Mouse (Mus musculus) cerebellum, postnatal 10 days (tissue): Measurements from ENCODE around the gene Ifit2.

Source experiments
- DNase-seq, 2 experiments: peaks; one replicate each; pipeline ENCODE4 v3.0.0; 2021; ENCODE audit warnings: mixed read lengths in 2 of 2

Ifit2 gene

DNA sequence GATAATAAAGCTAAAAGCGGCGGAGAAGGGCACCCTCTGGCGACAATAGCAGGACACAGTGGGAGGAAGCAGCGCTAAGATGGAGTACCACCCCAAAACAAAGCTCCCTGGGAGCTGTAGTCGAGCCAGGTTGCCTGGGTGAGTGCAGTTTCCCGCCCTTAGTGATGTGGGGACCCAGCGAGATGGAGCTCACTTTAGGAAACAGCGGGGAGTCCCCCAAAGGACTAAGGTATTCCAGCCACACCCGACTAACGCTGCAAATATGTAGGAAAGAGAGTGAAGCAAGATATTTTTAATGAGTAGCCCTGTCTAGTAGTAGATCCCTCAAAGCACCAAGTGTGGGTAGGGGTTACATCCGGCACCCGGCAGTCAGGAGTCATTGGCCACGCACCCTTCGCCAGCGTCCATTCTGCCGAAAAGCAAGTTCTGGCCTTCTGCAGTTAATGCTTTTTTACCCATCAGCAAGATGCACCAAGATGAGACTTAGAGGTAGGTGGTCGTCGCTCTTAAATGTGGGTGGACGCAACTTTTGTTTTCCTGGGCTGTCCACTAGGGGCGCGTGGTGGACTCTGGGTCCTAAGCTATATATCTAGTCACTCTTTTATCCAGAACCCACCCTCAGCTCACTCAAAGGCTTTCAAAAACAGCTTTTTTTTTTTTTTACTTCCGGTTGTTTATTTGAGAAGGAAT is at the start of gene Ifit2:
Gene Ifit2, plus strand, starts transcription at position 161 of the 690 bp plus-strand sequence.
- peak; percentile 80 to 82 for DNase-seq

GRCm38 (mm10) chr19:34500763-34501162 is 49.7 kb upstream of the Ifit2 start:
- DNase-seq = peak; percentile 73 to 81

GRCm38 (mm10) chr19:34505161-34505721 is 45.3 kb upstream of the Ifit2 start:
- no peak for DNase-seq

- DNase-seq = no peak
Measured at GRCm38 (mm10) chr19:34510717-34511116, 39.8 kb upstream of the Ifit2 start.

GRCm38 (mm10) chr19:34511528-34511927 is 39.0 kb upstream of the Ifit2 start:
- DNase-seq = no peak

GRCm38 (mm10) chr19:34515681-34516080 is 34.8 kb upstream of the Ifit2 start:
- no peak for DNase-seq

- DNase-seq = no peak
Measured at GRCm38 (mm10) chr19:34516346-34516745, 34.1 kb upstream of the Ifit2 start.

GRCm38 (mm10) chr19:34517197-34517596 is 33.3 kb upstream of the Ifit2 start:
- DNase-seq = no peak

- DNase-seq = peak; percentile 63 to 65
Measured at GRCm38 (mm10) chr19:34517812-34518594, 32.5 kb upstream of the Ifit2 start.

GRCm38 (mm10) chr19:34518786-34519185 is 31.7 kb upstream of the Ifit2 start:
- DNase-seq = peak in 1 of 2 experiments; percentile 12

- no peak for DNase-seq
Measured at GRCm38 (mm10) chr19:34519646-34520045, 30.8 kb upstream of the Ifit2 start.

- no peak for DNase-seq
Measured at GRCm38 (mm10) chr19:34520051-34520450, 30.4 kb upstream of the Ifit2 start.

DNA sequence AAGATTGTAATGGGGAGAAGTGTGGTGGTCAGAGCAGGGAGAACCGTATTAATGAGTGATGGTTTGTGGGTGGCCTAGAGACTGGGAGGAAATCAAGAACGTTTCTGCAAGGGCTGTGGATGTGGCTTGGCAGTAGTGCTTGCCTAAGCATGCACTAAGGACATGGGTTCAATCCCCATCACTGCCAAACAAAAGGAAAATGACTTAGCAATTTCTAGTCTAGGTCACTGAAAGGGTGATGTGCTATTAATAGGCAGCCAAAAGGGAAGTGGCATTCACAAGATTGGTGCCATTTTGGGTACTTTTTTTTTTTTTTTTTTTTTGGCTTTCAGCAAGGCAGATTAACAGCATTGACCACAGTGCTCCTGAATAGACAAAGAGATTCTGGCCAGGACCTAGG is 29.1 kb upstream of the Ifit2 start:
- DNase-seq = no peak

DNA sequence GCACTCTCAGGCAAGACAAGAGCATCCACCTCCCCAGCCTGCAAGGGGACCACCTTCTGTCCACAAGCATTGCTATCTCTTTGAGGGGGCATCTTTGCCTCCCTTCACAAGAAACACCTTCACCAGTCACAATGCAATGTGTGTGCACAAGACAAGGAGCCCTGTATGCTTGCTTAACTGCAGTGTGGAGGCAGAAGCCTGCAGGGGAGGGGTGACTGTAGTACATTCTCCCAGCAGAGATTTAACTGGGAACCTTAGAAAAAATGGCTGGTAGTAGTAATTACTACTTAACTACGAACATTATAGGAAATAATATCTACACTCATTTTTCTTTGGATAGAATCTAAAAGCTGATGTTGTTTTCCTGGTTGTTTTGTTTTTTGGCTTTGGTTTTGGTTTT is 28.5 kb upstream of the Ifit2 start:
- no peak for DNase-seq

DNA sequence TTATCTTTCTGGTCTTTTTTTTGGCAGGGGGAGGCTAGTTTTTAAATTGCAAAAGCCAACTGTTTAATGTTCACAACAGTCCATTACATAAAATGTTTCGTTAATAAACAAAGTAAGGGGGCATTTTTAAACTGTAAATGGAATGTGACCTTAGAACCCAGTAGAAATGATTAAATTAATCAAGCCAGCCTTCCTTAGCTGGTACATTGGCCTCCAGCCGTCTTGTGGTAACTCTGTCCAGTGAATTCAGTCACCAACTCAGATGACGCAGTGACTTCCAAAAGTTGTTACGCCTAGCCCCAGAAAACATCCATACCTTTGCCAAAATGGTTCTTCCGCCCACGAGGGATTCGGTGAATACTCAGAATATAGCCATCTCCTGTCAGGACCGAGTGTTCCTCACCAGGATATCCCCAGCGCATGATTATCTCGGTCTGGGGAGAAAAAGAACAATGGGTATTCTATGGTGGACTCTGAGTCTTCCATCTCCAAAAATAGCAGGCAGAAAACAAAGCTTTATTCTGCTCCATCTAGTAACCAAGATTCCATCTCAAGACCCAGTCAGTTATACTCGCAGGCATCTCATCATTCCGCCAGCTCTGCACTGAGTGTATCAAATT is 27.3 kb upstream of the Ifit2 start:
- DNase-seq = no peak

DNA sequence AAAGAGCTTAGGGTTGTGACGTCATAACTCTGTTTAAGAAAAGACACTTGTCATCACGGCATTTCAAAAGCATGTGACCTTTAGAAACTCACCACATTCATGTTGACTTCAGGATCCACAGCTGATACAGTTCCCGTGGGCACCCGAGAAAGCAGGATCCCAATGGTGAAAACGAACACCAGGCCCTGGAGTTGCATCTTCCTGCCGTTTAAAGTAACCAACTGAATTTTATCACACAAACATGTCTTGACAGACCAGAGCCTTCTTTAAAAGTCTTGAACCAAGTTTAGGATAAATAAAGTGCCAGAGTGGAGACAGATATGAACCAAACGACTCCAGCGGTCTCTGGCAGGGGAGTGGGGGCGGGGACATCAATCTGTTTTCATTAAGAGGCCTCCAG is 25.8 kb upstream of the Ifit2 start:
- DNase-seq = no peak

DNA sequence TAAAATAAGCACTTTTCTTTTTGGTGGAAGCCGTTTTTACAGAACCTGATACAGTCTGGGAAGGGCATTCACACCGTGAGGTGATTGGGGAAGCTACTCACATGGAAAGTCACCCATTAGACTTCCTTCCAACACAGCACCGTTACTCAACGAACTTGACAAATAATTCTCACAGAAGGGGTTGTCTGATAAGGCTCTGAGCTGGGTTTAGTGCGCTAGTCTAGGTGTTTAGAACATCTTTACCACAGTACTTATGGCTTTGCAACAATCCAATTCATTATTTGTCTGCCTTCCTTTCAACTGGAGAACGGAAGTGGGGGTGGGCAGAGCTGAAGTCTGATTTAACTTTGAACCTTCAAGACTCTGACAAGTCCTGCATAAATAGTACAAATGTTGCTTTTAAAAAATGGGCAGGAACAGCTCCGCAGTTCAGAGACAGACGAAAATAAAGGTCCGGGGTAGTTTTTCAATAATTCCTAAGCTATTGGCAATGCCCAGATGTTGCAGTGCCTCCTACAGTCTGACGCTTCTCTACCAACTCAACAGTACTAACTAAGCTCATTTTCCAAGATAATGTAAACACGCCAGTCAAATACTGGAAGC is 24.1 kb upstream of the Ifit2 start:
- DNase-seq = no peak

GRCm38 (mm10) chr19:34526941-34527682 is 23.4 kb upstream of the Ifit2 start, which contains the start of gene Lipa:
Gene Lipa, minus strand, starts transcription at chr19:34527474.
- peak; percentile 98 to 99 for DNase-seq

GRCm38 (mm10) chr19:34532061-34532751 is 18.3 kb upstream of the Ifit2 start:
- DNase-seq = no peak

GRCm38 (mm10) chr19:34539422-34539821 is 11.1 kb upstream of the Ifit2 start:
- no peak for DNase-seq

DNA sequence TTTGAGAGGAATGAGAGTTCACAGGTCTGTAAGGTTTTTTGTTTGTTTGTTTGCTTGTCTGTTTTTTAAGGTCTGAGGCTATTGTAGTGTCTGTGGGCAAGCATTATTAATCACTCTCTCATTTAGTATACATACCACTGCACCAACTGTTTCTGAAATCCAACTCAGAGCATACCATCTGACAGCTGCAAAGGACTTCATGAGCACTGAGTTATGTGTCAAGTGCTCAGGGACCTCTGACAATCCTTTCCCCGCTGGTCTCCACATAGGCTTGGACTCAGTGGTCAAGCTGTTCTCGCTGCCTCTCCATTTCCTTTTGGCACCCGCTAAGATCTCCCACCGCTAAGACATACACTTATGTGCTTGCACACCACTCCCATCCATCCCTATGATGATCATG is 4.3 kb upstream of the Ifit2 start:
- DNase-seq = no peak

- peak; percentile 84 to 87 for DNase-seq
Measured at GRCm38 (mm10) chr19:34547976-34548375, 2.5 kb upstream of the Ifit2 start.
